Mouse (Mus musculus): ENCODE results near the gene Ldlrap1.

Ldlrap1 gene

DNA sequence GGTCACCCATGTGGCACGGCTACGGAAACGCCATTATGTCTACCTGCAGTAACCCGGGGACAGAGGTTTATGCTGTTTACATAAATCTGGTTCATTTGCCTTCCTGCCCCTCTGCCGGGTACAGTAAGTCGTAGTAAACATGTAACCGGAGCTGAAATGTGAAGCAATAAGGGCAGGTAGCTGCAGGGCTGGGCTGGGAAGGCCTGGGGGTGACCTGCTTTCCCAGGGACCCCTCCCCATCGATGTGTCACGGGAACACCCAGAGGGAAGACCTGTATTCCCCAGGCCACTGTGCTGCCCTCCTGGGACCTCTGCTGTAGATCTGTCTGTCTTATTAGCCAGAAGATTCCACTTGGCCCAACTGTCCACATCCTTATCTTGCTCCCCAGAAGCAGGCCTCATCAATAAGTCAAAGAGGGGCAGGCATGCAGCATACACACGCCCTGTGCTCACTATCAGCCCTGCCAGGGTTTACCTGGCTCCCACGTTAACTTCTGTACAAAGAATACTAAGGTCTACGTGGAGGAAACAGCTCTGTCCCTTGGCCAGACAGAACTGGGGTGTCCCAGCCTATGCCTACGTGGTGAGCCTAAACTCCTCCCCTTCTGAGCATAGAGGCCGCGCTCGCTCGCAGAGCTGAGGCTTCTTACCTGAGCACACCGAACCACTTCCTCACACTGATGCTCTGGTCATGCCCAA lies 16.0 kb downstream of the Ldlrap1 start:
- no peak for DNase-seq (ENCODE audit: inconsistent ontology term)

DNA sequence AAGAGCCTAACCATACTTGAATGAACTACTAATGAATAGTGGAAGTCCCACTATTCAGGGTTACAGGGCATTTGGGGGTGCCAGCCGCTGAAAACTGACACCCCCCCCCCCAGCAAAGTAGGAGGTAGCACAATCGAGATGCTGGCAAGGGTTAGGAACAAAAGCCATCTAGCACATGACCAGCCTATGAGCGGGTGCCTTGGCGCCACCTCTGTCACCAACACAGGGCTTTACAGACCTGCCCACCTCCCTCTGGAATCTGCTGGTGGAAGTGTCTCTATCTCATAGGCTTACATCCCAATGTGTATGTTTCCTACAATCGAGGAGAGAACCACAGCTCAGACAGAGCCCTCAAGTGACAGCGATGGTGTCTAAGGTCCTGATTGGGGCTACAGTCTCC lies 17.0 kb downstream of the Ldlrap1 start:
- DNase-seq (ENCODE audit: inconsistent ontology term), result no peak

DNA sequence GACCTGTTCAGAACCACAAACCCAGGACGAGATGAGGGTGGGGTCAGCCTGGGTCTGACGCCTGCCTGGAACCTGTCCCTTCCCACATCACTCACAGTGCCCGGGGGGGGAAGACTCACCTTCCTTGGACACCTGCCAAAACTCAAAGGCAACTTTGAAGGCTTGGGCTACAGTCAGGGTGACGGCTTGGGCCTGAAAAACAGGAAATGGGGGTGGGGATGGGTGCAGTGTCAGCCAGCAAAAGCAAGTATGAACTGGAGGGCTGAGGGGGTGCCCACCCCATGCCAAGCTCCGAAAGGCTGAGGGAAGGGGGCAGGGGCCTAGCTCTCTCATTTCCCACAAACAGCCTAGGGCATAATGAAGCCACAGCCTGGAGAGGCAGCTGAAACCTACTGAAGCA lies 17.6 kb downstream of the Ldlrap1 start:
- DNase-seq (ENCODE audit: inconsistent ontology term), result no peak

DNA sequence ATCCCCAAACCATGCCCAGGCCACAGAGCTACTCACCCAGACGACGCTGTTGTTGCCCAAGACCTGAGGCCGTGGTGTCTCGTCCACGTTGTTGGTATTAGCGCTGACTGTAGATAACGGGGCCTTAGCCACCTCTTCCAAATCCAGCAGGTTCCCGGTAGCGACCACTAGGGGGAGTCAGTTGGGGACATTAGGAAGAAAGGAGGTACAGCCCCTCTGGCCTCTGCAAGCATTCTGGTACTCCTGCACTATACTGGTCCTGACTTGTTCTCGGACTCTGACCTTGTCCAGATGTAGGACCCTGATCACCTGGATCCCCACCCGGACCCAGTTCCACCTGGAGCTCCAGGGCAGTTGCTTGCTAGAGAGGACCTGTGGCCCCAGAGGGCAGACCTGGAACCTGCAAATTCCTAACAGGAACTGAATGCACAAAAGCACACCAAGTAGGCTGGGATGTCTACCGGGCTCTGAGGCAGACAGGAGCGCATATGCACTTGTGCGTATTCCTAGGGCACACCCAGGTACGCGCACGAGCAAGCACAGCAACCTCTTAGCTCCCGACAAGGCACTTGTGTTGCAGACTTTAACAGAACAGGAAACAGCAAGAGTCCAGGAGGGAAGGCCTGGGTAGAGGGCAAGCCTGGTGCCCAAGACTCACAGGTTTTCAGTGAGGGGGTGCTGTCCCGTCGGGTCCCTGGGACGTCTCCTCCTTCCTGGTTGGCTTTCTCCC lies 18.4 kb downstream of the Ldlrap1 start:
- DNase-seq (ENCODE audit: inconsistent ontology term), result no peak

DNA sequence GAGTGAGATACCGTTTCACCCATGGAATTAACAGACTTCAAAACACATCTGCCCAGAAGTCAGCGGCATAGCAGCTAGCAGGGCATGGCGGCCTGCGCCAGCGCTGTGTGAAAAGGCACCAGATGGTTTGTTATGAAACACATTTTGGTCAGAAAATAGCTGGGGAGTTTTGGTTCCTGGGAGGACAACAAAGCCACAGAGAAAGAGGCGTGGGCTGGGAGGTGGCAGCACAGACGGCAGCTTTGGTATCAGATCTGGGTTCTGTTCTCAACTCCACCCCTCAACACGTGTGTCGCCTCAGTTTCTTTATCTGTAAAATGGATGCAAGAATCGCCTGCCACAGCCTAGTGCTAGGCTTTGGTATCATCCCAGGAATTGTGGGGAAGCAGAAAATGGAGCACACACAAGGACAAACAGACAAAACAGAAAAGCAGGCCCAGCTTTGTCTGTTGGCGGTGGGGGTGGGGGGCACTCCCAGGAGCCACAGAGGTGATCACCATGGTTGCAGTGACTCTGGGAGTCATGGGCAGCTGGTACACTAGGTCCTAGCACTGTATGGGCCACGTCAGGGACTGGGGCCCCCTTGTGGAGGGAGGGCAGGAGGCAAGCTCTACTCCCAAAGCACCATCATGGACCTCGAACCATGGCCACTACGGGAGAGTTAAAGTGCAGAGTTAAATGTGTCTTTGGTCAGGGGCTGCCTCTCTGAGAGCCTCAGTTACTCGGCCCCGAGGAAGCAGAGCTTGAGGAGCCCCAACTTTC lies 21.7 kb downstream of the Ldlrap1 start:
- DNase-seq (ENCODE audit: inconsistent ontology term), result no peak

DNA sequence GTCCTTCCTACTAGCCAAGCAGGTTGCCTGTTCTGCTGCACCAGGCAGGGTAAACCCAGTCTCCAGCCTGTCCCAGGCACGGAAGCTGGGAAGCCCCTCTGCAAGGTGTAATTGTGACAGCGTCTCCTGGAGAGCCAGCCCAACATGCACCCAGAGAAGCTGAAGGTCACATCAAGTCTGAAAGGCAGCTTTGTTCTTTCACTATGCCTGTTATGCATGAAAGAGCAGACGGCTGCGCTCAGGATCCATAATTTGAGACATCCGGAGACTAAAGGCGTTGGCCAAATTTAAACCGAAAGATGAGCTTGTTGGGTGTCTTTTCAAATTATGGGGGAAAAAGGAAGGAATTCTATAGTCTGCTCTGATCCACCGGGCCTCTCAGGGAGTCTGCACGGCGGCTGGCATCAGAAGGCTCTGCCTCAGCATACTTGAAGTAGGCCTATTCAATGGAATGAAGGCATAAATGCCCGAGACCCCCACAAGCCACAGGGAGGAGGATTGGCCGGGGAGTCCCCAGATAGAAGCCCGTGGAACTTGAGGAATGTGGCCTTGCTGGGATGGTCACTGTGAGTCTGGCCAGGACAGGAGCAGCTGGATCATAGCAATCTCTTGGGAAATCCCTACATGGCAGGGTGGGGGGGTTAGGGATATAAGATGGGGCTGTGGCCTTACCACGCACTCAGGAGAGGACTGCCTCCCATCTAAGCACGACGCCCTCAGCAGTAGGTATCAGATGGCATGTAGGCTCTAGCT lies 23.8 kb downstream of the Ldlrap1 start:
- DNase-seq (ENCODE audit: inconsistent ontology term), result peak; percentile 86

DNA sequence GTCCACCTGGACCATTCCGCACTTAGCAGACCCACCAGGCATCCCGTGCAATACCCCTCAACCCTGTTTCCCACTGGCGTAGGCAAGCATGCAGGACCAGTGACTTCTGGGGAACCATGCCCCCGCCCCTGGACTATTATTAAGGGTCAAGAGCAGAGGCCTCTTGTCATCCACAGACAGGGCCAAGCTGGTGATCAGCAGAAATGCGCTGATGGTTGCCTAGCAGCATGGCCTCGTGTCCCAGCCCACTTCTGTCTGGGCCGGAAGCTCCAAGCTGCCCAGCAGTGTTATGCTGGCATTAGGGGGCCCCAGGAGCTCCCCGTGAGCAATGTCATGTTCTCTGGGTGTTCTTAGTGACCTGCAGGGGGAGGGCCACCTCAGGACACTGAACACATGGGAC lies 25.9 kb downstream of the Ldlrap1 start:
- DNase-seq (ENCODE audit: inconsistent ontology term), result no peak

DNA sequence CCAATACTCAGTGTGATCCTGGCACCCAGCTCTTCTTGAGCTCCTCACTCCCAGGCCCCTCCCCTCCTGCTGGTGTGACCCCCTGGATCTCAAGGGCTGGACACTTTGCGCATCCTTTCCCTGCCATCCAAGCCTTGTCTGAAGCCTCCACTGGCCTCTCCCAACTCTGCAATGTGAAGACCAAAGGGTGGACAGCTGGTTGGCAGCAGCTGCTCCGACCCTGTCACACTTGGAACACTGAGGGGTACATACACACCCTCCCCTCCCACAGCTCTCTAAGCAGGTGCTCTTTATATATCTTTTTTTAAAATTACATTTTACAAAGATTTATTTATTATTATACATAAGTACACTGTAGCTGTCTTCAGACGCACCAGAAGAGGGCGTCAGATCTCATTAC lies 27.6 kb downstream of the Ldlrap1 start:
- DNase-seq (ENCODE audit: inconsistent ontology term), result no peak

DNA sequence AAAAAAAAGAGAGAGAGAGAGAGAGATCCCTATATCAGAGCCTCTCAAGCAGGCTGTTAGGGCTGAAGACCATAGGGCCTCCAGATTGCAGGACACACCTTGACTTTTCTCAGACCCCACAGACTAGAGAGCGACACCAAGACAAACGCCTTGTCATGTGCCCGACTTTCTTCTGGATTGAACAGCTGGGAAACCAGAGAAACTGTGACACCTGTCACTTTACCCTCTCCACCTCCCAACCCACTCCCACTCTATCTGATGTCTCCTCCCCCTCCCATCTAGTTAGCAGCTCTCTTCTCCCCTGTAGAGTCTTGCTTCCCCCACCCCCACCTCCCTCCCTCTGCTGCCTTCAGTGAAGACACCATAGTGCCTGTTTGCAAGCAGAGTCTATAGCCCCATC lies 28.3 kb downstream of the Ldlrap1 start:
- DNase-seq (ENCODE audit: inconsistent ontology term), result no peak

DNA sequence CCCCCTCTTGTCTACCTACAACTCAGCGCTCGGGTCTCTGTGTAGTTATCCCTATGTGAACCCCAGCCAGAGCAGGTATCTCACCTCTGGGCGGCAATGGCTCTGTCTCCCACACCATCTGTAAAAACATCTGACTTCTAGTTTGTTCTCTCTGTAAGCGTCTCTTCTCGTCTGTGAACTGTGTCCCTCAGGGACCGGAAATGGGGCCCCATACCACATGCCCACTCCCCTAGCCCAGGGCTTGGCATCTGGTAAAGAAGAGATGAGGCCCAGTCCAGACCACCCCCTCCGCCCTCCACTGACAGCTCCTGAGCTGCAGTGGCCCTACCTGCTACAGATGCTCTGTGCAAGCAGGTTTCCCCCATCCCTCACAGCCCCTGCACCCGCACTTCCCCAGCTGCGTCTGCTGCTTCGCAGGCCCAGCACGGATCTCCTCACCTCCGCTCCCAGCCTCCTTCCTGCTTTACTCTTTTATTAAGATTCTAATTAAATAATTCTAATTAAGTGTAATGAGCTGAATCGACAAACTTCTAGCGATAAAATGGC lies 30.4 kb downstream of the Ldlrap1 start:
- DNase-seq (ENCODE audit: inconsistent ontology term), result no peak

DNA sequence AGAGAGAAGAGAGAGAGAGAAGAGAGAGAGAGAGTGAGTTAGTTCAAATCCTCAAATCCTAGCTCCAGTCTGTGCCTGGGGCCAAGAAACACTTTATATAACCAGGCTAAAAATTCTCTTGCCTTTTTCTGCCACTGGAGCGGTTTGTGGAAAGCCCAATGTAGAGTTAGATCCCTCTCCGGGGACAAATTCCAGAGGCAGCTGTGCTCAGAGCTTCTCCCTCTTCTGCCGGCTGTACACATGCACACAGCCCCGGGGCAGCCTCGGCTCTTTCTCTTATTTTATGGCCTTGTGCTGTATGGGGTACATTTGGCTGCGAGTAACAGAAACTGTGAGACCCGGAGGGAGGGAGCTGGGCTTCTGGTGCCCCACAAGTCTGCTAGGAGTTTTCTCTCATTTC lies 31.7 kb downstream of the Ldlrap1 start:
- DNase-seq (ENCODE audit: inconsistent ontology term), result no peak

DNA sequence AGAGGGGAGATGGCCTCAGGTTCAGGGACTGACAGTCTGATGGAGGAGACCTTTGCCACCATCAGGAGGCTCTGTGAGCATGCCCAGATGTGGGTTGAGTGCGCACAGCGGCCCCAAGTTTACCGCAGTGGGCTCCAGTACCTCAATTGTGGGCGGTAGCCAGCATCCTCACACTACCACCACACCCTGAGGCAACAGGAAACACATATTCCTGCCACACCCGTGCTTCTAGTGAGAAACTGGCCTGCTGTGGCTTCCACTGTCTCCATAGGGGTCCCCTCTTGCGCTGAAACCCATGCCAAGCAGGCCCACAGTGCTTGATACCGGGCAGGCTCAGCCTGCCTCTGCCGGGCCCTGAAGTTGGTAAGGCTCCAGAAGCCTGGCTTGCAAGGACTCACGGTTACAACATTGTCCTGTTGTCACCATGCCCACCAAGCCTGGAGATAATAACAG lies 33.2 kb downstream of the Ldlrap1 start:
- DNase-seq (ENCODE audit: inconsistent ontology term), result no peak

DNA sequence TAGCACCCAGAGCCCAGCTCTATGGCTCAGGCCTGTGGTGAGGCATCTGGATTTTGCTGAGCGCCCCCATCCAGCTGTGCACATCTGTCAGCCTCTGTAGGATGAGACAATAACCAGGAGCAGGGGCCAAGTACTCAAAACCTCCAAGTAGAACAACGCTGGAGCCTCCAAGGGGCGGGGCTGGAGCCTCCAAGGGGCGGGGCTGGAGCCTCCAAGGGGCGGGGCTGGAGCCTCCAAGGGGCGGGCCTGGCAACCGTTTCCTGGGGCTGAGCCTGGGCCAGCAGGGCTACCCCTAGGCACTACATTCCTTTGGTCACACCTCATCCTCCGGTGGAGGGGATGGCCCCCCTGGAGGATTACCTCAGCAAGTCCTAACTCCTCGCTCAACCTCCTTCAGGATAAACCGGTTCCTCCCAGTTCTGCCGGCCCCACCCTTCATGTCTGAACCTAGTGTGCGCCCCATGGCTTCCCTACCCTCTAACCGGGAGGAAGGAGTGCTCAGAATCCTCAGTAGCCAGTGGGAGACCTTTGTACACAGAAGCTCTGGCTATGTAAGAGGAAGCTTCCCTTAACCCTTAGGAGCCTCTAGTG lies 33.7 kb downstream of the Ldlrap1 start:
- no peak for DNase-seq (ENCODE audit: inconsistent ontology term)

DNA sequence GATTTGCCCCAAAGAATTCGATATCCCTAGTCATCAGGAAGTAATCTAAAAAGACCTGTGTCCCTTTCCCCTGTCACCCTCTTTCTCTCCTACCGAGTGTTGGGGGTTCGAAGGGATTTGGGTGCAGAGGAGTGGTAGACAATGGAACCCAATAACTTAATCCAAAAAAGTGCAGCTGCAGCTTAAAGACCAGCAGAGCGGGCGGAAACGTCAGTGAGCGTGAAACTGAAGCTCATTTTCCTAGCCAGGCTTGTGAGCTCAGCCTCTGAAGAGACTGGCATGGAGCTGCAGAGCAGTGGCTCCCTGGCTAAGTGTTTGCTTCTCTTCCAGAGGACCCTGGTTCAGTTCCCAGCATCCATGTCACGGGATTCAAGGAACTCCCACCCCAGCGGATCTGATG lies 34.5 kb downstream of the Ldlrap1 start:
- no peak for DNase-seq (ENCODE audit: inconsistent ontology term)

DNA sequence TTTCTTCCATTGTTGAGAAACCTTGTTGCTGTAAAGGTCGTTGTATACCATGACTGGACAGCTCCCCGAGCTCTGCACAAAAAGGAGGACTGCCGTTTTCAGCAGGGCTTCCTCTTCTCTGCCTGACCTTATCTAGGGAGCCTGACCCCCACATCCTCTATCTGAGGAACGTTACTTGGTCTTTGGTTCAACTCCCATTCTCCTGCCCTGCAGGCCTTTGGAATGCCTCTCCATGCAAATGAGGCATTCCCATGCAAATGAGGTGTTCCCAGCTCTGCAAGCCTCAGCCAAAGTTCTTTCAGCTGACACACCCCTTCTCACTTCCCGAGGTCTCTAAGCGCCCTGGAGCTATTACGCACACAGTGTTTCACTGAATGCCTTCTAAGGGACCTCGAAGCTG lies 37.7 kb downstream of the Ldlrap1 start:
- DNase-seq (ENCODE audit: inconsistent ontology term), result no peak

DNA sequence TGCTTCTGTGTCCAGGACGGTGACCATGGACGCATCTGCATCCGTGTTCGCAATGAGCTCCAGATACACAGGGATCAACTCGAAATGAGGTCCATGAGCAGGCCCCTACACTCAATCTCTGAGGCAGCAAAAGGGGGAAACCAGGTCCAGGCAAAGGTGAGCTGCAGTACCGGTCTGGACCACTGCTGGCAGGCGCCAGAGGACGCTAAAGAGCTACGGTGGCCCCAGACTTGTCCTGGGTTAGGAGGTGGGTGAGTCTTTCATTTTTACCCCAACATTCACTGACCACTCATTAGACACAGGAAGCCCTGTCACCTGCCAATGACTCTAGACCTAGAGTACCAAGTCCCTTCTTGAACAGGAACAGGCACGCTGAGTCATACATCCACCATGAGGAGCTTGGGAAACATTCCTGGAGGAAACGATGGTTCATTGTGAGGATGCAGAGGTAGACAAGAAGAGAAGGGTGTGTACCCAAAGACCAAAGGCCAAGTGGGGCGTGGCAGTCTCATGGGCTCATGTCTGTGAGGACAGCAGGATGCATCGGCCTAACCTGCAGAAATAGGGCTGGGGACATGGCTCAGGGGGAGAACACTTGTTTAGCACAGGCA lies 42.0 kb downstream of the Ldlrap1 start:
- DNase-seq (ENCODE audit: inconsistent ontology term), result no peak

DNA sequence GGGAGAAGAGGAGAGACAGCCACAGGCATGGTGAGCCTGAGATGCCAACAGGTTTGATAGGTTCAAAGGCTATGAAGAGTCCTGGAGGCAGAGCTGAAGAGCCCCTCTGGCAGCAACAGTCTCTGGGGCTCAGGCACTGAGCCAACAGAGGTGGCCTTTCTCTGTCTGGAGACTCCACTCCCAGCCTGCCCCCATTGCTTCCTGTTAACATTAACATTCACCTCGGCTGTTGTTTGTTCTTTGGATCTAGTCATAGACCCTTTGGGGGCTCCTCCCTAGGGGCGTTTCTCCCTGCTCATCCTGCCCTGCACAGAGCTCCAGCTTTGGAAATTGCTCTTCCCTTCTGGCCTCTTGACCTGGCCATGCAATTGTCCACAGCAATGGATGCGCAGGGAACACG lies 42.9 kb downstream of the Ldlrap1 start:
- no peak for DNase-seq (ENCODE audit: inconsistent ontology term)

DNA sequence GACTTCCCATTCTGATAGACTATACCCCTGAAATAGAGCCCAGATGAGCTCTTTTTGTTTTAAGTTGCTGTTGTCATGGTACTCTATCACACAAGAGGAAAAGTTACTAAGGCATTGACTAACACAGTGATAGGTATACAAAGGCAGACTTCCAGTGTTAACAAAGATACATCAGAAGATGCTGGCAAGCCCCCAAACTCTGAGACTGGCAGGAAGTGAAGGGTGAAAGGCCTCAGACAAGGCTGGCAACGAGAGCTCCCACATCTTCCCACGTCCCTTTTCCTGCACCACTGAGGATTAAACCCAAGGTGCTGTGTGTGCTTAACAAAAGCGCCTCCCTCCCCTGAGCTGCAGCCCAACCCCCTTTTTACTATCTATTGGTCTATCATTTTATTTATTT lies 44.6 kb downstream of the Ldlrap1 start:
- no peak for DNase-seq (ENCODE audit: inconsistent ontology term)

DNA sequence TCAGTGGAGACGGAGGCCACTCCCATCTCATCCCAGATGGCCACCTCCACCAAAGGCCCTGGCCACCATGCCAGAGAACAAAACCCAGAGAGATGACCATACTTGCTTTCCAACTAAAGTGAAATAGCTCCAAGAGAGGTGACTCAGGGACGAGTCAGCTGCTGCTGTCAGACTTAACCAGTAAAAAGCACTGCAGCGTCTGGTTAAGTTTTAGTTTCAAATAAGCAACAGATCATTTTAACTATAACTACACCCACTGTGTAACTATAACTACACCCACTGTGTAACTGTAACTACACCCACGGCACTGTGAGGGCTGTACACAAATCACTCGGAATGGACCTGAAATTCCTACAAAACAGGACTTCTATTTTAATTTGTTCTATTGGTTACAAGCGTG lies 46.7 kb downstream of the Ldlrap1 start:
- no peak for DNase-seq (ENCODE audit: inconsistent ontology term)

DNA sequence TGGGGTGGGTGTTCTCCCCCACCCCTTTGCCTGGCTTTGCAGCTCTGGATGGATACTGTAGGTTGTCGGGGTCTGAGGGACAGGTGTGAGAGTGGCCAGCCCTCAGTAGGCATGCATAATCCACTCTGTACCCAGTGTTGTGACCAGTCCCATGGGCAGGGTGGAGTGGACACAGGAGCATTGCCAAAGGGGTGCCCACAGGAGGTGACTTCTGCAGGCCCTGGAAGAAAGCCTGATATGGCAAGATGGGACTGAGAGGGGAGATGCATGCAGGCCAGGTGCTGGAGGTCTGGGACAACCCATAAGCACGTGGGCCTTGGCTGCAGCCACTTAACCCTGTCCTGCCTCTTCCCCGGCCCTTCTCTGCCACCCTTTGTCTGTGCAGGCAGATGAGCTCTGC lies 47.5 kb downstream of the Ldlrap1 start:
- DNase-seq (ENCODE audit: inconsistent ontology term), result no peak

DNA sequence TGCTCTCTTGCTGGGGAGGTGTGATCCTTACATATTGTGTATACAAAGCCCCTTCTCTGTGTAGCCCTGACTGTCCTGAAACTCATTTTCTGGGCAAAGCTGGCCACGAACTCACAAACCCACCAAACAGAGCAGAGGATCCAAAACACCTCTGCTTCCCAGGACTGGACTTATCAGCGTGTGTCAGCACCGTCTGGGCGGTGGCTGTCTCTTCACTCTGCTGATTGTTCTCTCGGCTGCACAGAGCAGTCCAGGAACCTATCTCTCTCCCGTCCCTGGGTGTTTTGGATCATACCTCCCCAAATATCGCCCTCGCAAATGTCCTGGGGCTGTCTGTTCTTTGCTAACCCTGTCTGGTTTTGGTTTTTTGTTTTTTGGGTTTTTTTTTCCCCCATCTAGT lies 48.3 kb downstream of the Ldlrap1 start:
- no peak for DNase-seq (ENCODE audit: inconsistent ontology term)

All from Muller cell, postnatal 12 days (primary cell).